Mouse (Mus musculus) megakaryocyte-erythroid progenitor cell, adult 5-6 weeks (primary cell): Measurements from ENCODE around the gene Cd4. TPM values are rescaled to one million over a fixed set of nuclear protein-coding genes. Genes with fewer than 3 reads are reported as not detected.

Experiments used
- ATAC-seq: replicated peaks from 2 replicates; pipeline ENCODE4 v1.8.0; 2016; ENCODE audit warnings: mild to moderate bottlenecking, inconsistent platforms; ENCODE audit not compliant: severe bottlenecking, poor library complexity, low FRiP score, low TSS enrichment
- total RNA-seq, 2 experiments: library from RNA; stranded (forward) in 1 of 2; stranded (reverse) in 1 of 2; fragments of 200-1000, 215-1000 nt in 1 of 2; fragments of >200 nt in 1 of 2; fragmentation: Nextera tagmentation in 1 of 2; gene quantifications; 2 replicates each; pipeline ENCODE4 v1.2.3; 2014 to 2017

Gene Cd4
- total RNA-seq, 2 experiments from 2014 or later = not detected

DNA sequence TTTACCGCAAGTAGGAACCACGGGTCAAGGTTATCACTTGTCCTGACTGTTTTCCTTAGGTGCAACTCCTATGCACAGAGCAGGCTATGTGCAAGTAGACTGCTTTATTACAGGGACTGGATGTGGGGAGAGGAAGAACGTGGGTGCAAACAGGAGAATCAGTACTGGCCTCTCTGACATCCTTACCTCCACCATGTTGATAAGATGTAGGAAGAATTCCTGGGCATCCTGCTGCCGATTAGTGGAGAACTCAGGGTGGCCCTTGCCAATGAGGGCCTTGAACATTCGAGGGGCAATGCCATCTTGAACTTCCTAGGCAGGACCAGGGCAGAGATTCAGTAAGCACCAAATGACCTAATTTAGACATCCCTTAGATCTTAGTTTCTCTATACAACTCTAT is 67.1 kb downstream of the Cd4 start:
- ATAC-seq = no peak

DNA sequence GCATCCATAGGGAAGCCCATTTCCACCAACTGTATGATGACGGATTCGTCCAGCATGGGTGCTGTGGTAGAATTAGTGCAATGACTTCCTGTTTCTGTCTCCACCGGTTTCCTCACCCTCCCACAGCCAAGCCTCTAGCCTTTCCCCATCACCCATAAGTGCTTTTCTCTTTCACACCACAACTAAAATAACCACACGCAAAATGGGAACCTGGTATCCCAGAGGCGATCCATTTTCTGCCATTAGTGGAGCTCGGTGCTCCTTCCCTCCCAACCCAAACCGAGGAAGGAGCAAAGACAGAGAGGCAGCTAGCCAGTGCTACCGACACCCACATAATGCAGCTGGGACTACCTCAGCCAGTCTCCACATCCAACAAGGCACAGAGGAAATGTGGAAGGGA is 70.0 kb downstream of the Cd4 start:
- ATAC-seq = no peak

DNA sequence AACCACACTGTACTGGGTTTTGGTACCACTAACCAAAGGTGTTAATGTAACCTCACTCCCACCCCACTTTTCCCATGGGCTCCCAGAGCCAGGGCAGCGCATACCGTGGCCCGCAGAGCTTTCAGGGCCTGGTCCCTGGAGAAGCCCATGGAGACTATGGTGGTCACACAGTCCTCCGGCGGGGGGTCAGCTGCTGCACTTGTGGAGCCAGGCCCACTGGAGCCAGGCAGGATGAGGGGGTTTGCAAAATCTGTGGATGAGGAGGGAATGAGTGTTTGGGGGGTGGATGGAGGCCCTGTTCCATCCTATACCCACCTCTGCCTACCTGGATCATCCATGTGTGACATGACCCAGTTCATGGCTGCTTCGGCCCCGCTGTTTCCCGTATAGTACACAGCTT is 70.5 kb downstream of the Cd4 start:
- ATAC-seq = no peak

DNA sequence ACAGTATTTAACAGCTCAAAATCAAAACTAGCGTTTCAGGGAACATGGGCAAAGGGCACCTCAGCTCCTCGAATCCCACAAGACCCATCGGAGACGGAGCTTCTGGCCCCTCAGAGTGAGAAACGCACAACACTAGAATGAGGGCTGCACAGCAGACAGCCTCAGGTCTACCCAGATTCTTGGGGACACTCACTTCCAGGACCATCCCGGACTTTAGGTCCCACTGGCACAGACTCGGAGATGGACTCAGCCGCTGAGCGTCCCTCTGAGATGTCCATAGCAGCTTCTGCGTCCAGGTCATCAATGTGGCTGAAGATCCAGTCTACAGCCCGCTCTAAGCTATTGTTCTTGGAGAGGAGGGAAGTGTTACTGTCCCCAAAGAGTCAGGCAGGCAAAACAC is 70.9 kb downstream of the Cd4 start:
- ATAC-seq = no peak

DNA sequence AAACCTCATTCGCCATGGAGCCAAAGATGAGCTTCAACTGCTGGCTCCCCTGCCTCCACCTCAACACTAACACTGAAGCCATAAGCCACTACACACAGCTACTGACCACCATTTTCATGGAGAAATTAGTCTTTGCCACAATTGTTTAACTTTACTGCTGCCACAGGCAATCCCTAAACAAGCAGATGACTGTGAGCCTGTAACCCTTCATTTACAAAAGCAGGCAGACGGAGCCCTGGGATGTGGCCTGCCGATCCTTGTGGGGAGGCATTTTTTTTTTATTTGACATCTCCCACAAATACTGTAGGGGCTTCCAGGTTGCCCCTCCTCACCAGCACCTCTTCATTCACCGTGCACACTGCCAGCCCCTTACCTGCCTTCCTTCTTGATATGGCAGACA is 71.4 kb downstream of the Cd4 start:
- no peak for ATAC-seq

DNA sequence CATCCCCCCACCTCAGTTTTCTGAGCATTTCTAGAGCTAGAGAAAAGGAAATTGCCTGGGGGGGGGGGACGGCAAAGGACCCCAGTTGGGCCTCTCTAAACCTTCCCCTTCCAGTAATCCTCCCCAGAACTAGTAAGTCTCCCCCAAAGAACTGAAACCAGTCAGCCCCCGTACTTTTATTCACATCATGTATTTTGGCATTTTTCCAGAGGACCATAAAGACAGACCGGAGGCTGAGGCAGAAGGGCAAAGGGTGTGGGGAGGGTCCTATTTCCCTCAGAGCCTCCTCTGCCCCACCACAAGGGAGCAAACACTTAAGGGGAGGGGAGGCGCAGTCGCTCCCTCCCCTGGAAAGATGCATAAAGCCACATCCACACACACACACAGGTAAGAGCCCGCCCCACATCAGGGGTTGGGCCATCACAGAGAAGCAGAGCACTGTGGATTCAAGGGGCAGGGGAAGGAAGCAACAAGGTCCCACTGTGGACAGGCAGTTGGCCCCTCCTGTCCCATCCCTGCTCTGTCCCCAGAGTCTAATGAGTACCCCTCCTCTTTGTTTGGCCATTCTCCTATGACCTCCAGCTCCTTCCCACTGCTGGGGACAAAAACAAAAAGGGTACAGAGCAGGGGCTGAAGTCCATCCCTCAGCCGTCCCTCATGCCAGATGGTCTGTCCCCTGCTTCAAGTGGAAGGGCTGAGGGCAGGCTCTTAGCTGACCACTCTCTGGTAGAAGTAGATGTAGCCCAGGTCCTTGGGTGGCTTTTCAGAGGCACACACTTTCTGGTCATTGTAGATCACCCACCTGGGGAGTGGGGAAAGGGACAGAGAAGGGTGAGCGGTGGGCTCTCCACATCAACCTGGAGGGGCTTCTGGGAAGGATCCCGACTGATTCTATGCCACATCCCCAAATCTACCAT is 72.9 kb downstream of the Cd4 start:
- ATAC-seq = no peak

Other genes starting within 250 kb of the Cd4 start
- 78.8 and 91.1 TPM in 2 replicates for gene Lpcat3, start 225.2 kb downstream of the Cd4 start, total RNA-seq (2014; fragmentation: Nextera tagmentation)
- 53.1 and 89.0 TPM in 2 replicates for gene Lpcat3, start 225.2 kb downstream of the Cd4 start, total RNA-seq (2017)
- 242 and 387 TPM in 2 replicates for gene Emg1, start 176.0 kb downstream of the Cd4 start, total RNA-seq (2014; fragmentation: Nextera tagmentation)
- 375 and 422 TPM in 2 replicates for gene Emg1, start 176.0 kb downstream of the Cd4 start, total RNA-seq (2017)
- 467 and 537 TPM in 2 replicates for gene Phb2, start 175.9 kb downstream of the Cd4 start, total RNA-seq (2014; fragmentation: Nextera tagmentation)
- gene Phb2, start 175.9 kb downstream of the Cd4 start, total RNA-seq (2017) = 474 and 558 TPM in 2 replicates
- gene Ptpn6, start 149.5 kb downstream of the Cd4 start, total RNA-seq (2014; fragmentation: Nextera tagmentation) = 65.4 and 76.0 TPM in 2 replicates
- gene Ptpn6, start 149.5 kb downstream of the Cd4 start, total RNA-seq (2017) = 189 and 237 TPM in 2 replicates
- 110 and 141 TPM in 2 replicates for gene Grcc10, start 146.8 kb downstream of the Cd4 start, total RNA-seq (2014; fragmentation: Nextera tagmentation)
- gene Grcc10, start 146.8 kb downstream of the Cd4 start, total RNA-seq (2017) = 66.5 and 83.5 TPM in 2 replicates
- not detected in 2 replicates for gene Gm45234, start 132.2 kb downstream of the Cd4 start, total RNA-seq (2014; fragmentation: Nextera tagmentation)
- not detected in 2 replicates for gene Gm45234, start 132.2 kb downstream of the Cd4 start, total RNA-seq (2017)
- 12.9 and 14.4 TPM in 2 replicates for gene Atn1, start 131.7 kb downstream of the Cd4 start, total RNA-seq (2014; fragmentation: Nextera tagmentation)
- 1.5 and 1.9 TPM in 2 replicates for gene Atn1, start 131.7 kb downstream of the Cd4 start, total RNA-seq (2017)
- 0.74 TPM in 1 of 2 replicates, not detected in the other for gene Eno2, start 118.5 kb downstream of the Cd4 start, total RNA-seq (2014; fragmentation: Nextera tagmentation)
- gene Eno2, start 118.5 kb downstream of the Cd4 start, total RNA-seq (2017) = not detected in 2 replicates
- gene Lrrc23, start 108.5 kb downstream of the Cd4 start, total RNA-seq (2014; fragmentation: Nextera tagmentation) = 0.77 TPM in 1 of 2 replicates, not detected in the other
- gene Lrrc23, start 108.5 kb downstream of the Cd4 start, total RNA-seq (2017) = 6.7 TPM in 1 of 2 replicates, not detected in the other
- gene Spsb2, start 79.6 kb downstream of the Cd4 start, total RNA-seq (2014; fragmentation: Nextera tagmentation) = 1.9 and 5.1 TPM in 2 replicates
- 4.1 and 5.5 TPM in 2 replicates for gene Spsb2, start 79.6 kb downstream of the Cd4 start, total RNA-seq (2017)
- gene Tpi1, start 73.9 kb downstream of the Cd4 start, total RNA-seq (2014; fragmentation: Nextera tagmentation) = 258 and 264 TPM in 2 replicates
- gene Tpi1, start 73.9 kb downstream of the Cd4 start, total RNA-seq (2017) = 179 and 201 TPM in 2 replicates
- gene Usp5, start 58.7 kb downstream of the Cd4 start, total RNA-seq (2014; fragmentation: Nextera tagmentation) = 85.0 and 100 TPM in 2 replicates
- gene Usp5, start 58.7 kb downstream of the Cd4 start, total RNA-seq (2017) = 75.7 and 80.9 TPM in 2 replicates
- gene Cdca3, start 58.7 kb downstream of the Cd4 start, total RNA-seq (2014; fragmentation: Nextera tagmentation) = 100 and 181 TPM in 2 replicates
- gene Cdca3, start 58.7 kb downstream of the Cd4 start, total RNA-seq (2017) = 90.3 and 111 TPM in 2 replicates
- gene Gnb3, start 47.9 kb downstream of the Cd4 start, total RNA-seq (2014; fragmentation: Nextera tagmentation) = not detected in 2 replicates
- not detected in 2 replicates for gene Gnb3, start 47.9 kb downstream of the Cd4 start, total RNA-seq (2017)
- 0.61 and 3.0 TPM in 2 replicates for gene P3h3, start 30.5 kb downstream of the Cd4 start, total RNA-seq (2014; fragmentation: Nextera tagmentation)
- gene P3h3, start 30.5 kb downstream of the Cd4 start, total RNA-seq (2017) = 0.89 and 2.2 TPM in 2 replicates
- not detected in 2 replicates for gene Gpr162, start 24.2 kb downstream of the Cd4 start, total RNA-seq (2014; fragmentation: Nextera tagmentation)
- not detected in 2 replicates for gene Gpr162, start 24.2 kb downstream of the Cd4 start, total RNA-seq (2017)
- gene Lag3, start 23.5 kb upstream of the Cd4 start, total RNA-seq (2014; fragmentation: Nextera tagmentation) = 0.09 and 0.35 TPM in 2 replicates
- 1.6 TPM in 1 of 2 replicates, not detected in the other for gene Lag3, start 23.5 kb upstream of the Cd4 start, total RNA-seq (2017)
- 5.3 and 30.7 TPM in 2 replicates for gene Ptms, start 31.9 kb upstream of the Cd4 start, total RNA-seq (2014; fragmentation: Nextera tagmentation)
- 21.6 and 22.1 TPM in 2 replicates for gene Ptms, start 31.9 kb upstream of the Cd4 start, total RNA-seq (2017)
- gene Mlf2, start 43.2 kb upstream of the Cd4 start, total RNA-seq (2014; fragmentation: Nextera tagmentation) = 103 and 117 TPM in 2 replicates
- 59.2 and 99.1 TPM in 2 replicates for gene Mlf2, start 43.2 kb upstream of the Cd4 start, total RNA-seq (2017)
- 71.0 and 117 TPM in 2 replicates for gene Cops7a, start 77.3 kb upstream of the Cd4 start, total RNA-seq (2014; fragmentation: Nextera tagmentation)
- 46.8 and 57.5 TPM in 2 replicates for gene Cops7a, start 77.3 kb upstream of the Cd4 start, total RNA-seq (2017)
- not detected in 2 replicates for gene Pianp, start 108.5 kb upstream of the Cd4 start, total RNA-seq (2014; fragmentation: Nextera tagmentation)
- gene Pianp, start 108.5 kb upstream of the Cd4 start, total RNA-seq (2017) = not detected in 2 replicates
- 67.0 and 86.8 TPM in 2 replicates for gene Zfp384, start 120.9 kb upstream of the Cd4 start, total RNA-seq (2014; fragmentation: Nextera tagmentation)
- gene Zfp384, start 120.9 kb upstream of the Cd4 start, total RNA-seq (2017) = 18.5 and 18.6 TPM in 2 replicates
- 23.6 and 45.9 TPM in 2 replicates for gene Ing4, start 151.5 kb upstream of the Cd4 start, total RNA-seq (2014; fragmentation: Nextera tagmentation)
- gene Ing4, start 151.5 kb upstream of the Cd4 start, total RNA-seq (2017) = 43.0 and 51.1 TPM in 2 replicates
- 8.6 and 16.5 TPM in 2 replicates for gene Acrbp, start 161.5 kb upstream of the Cd4 start, total RNA-seq (2014; fragmentation: Nextera tagmentation)
- 0.95 and 8.6 TPM in 2 replicates for gene Acrbp, start 161.5 kb upstream of the Cd4 start, total RNA-seq (2017)
- not detected in 2 replicates for gene Lpar5, start 179.7 kb upstream of the Cd4 start, total RNA-seq (2014; fragmentation: Nextera tagmentation)
- 4.3 TPM in 1 of 2 replicates, not detected in the other for gene Lpar5, start 179.7 kb upstream of the Cd4 start, total RNA-seq (2017)
- 153 and 188 TPM in 2 replicates for gene Chd4, start 207.8 kb upstream of the Cd4 start, total RNA-seq (2014; fragmentation: Nextera tagmentation)
- 438 and 492 TPM in 2 replicates for gene Chd4, start 207.8 kb upstream of the Cd4 start, total RNA-seq (2017)
- gene Nop2, start 243.7 kb upstream of the Cd4 start, total RNA-seq (2014; fragmentation: Nextera tagmentation) = 92.2 and 114 TPM in 2 replicates
- 108 and 125 TPM in 2 replicates for gene Nop2, start 243.7 kb upstream of the Cd4 start, total RNA-seq (2017)